Mouse (Mus musculus): ENCODE data around the gene Fance. TPM values are rescaled to one million over a fixed set of nuclear protein-coding genes. Genes with fewer than 3 reads are reported as not detected.

The Fance gene
- polyA plus RNA-seq, 2 experiments = 28.3 to 30.8 TPM

DNA sequence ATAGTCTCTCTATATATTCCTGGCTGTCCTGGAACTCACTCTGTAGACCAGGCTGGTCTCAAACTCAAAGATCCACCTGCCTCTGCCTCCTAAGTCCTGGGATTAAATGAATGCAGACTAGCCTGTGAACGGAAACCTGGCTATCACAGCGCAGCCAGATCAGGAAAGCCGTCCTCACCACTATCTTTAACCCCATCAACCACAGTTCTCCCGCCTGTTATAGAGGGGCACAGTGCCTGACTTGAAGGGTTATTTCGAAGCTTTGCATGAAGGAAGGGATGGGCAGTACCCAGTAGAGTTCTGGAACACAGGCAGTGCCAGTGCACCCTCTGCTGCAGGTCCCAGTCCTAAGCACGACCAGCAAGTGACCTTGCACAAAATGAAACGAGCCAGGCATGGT, 22.0 kb upstream of the Fance start:
- ATAC-seq (ENCODE audit: low FRiP score, low read depth) (no peak), DNase-seq (ENCODE audit: low spot score) (no peak)
- peaks cover 19% of the 10 kb centered on the region for H3K36me3 ChIP-seq (ENCODE audit: control insufficient read depth, insufficient read depth, low read length)
- H3K9ac ChIP-seq (ENCODE audit: low read depth, low read length, severe bottlenecking) = no peak overlapping the region
- no peaks in the 10 kb centered on the region for H3K27me3 ChIP-seq (ENCODE audit: control insufficient read depth, insufficient read depth, low read length)
- H3K4me3 ChIP-seq (replicated peaks; ENCODE audit: low read length) = no peak overlapping the region
- H3K27ac ChIP-seq (replicated peaks; ENCODE audit: low read depth, low read length) = no peak overlapping the region
- no peaks in the 10 kb centered on the region for H3K9me3 ChIP-seq (ENCODE audit: control insufficient read depth, low read length)
- no peak for TF ChIP-seq POLR2A (IDR thresholded peaks at IDR 0.05; ENCODE audit: borderline replicate concordance, extremely low read depth, insufficient read depth, insufficient read length)
- H3K4me1 ChIP-seq (ENCODE audit: control insufficient read depth, insufficient read depth, low read length) = peaks cover 14% of the 10 kb centered on the region; the same call in 1 of the 2 replicates
- WGBS = 83% methylated on average over 7 of the region's 7 CpGs
- no peak overlapping the region for H3K4me2 ChIP-seq (replicated peaks; ENCODE audit: low read depth, low read length, severe bottlenecking)

DNA sequence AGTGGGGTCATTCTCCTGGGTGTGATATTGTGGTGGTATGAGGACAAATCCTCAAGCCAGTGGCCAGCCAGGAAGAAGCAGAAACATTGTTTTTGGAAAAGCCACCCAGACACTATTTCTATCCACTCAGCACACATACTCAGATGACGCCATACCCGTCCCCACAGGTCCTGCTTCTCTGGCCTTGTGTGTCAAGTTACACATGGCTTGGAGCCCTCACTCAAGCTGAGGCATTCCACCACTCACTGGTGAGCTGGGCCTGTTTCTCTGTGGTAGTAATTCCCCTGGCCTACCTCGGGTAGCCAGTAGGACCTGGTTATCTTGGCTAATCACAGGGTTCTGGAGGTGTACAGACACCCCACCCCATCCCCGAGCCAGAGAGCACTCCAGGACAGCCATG, 19.6 kb upstream of the Fance start:
- Histone ChIP-seq H3K27me3 (ENCODE audit: control insufficient read depth, insufficient read depth, low read length) (no peaks in the 10 kb centered on the region), H3K4me1 (ENCODE audit: control insufficient read depth, insufficient read depth, low read length) (peaks cover 14% of the 10 kb centered on the region; the same call in 1 of the 2 replicates), H3K27ac (replicated peaks; ENCODE audit: low read depth, low read length) (peak overlapping the region; percentile 38), H3K4me3 (replicated peaks; ENCODE audit: low read length) (no peak overlapping the region), H3K4me2 (replicated peaks; ENCODE audit: low read depth, low read length, severe bottlenecking) (no peak overlapping the region), H3K36me3 (ENCODE audit: control insufficient read depth, insufficient read depth, low read length) (peaks cover 36% of the 10 kb centered on the region), H3K9ac (ENCODE audit: low read depth, low read length, severe bottlenecking) (no peak overlapping the region), H3K9me3 (ENCODE audit: control insufficient read depth, low read length) (no peaks in the 10 kb centered on the region)
- 37% methylated on average over 4 of the region's 4 CpGs for WGBS
- no peak for TF ChIP-seq POLR2A (IDR thresholded peaks at IDR 0.05; ENCODE audit: borderline replicate concordance, extremely low read depth, insufficient read depth, insufficient read length)
- DNase-seq (ENCODE audit: low spot score) (peak; percentile 44), ATAC-seq (ENCODE audit: low FRiP score, low read depth) (no peak; the same call in 1 of the 2 replicates)

DNA sequence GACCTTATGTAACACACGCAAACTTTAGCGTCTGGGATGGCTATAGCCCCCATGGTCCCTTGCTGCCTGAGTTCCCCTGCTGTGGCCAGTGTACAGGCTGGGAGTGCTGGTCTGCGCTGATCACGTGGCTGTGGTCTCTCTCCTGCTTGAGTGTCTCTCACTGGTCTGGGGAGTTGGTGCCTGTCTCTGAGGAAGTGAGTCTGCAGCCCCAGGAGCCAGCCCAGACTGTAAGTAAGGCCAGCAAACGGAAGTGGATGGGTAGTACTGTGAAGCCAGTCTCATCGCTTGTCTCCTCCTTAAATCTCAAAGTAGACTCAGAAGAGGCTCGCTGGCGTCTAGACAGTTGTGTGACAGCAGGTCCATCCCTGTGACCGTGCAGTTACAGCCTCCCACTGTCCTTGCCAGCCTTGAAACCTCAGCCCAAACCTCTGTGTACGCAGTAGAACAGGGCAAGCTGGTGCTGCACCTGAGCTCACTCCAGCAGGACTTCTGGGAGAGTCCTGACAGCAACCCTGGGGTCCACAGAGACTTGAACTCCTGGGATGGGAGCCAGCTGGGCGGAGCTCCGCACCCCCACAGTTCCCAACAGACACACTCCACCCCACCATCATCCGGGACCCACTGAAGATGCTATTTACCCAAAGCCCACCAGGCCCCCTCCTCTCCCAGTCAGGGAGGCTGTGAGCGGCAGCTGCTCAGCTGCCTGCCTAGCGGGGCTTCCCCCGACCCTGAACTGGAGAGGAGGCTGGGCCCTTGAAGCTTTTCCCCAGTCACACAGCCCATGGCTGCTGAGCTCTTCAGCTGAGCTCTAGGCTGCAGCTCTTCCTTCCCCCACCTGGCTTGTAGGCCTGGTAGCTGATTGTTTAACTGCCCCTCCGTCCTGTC, 18.6 kb upstream of the Fance start:
- Histone ChIP-seq H3K9ac (ENCODE audit: low read depth, low read length, severe bottlenecking) (no peak overlapping the region), H3K4me1 (ENCODE audit: control insufficient read depth, insufficient read depth, low read length) (peaks cover 14% of the 10 kb centered on the region; the same call in 1 of the 2 replicates), H3K36me3 (ENCODE audit: control insufficient read depth, insufficient read depth, low read length) (peaks cover 42% of the 10 kb centered on the region), H3K27me3 (ENCODE audit: control insufficient read depth, insufficient read depth, low read length) (no peaks in the 10 kb centered on the region), H3K27ac (replicated peaks; ENCODE audit: low read depth, low read length) (no peak overlapping the region; the same call in 1 of the 2 replicates), H3K4me3 (replicated peaks; ENCODE audit: low read length) (no peak overlapping the region), H3K9me3 (ENCODE audit: control insufficient read depth, low read length) (no peaks in the 10 kb centered on the region), H3K4me2 (replicated peaks; ENCODE audit: low read depth, low read length, severe bottlenecking) (no peak overlapping the region)
- no peak for ATAC-seq (ENCODE audit: low FRiP score, low read depth)
- no peak for DNase-seq (ENCODE audit: low spot score)
- WGBS = 69% methylated on average over 17 of the region's 17 CpGs
- no peak for TF ChIP-seq POLR2A (IDR thresholded peaks at IDR 0.05; ENCODE audit: borderline replicate concordance, extremely low read depth, insufficient read depth, insufficient read length)

DNA sequence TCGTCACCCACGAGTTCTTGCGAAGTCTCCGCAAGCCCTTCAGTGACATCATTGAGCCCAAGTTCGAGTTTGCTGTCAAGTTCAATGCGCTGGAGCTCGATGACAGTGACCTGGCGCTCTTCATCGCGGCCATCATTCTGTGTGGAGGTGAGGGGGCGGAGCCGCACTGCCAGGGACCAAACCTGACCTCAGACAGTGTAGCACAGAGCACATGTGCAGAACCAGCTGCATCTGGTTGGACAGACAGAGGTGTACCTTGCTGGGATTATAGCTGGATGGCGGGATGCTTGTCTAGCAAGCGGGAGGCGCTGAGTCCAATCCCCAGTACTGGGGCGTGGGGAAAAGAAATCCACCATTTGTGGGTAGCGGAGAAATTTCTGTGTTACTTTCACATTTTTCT, 14.4 kb upstream of the Fance start:
- Histone ChIP-seq H3K36me3 (ENCODE audit: control insufficient read depth, insufficient read depth, low read length) (peaks cover 34% of the 10 kb centered on the region), H3K4me1 (ENCODE audit: control insufficient read depth, insufficient read depth, low read length) (peaks cover 12% of the 10 kb centered on the region; the same call in 1 of the 2 replicates), H3K9me3 (ENCODE audit: control insufficient read depth, low read length) (no peaks in the 10 kb centered on the region), H3K4me3 (replicated peaks; ENCODE audit: low read length) (no peak overlapping the region), H3K27ac (replicated peaks; ENCODE audit: low read depth, low read length) (no peak overlapping the region), H3K27me3 (ENCODE audit: control insufficient read depth, insufficient read depth, low read length) (no peaks in the 10 kb centered on the region), H3K4me2 (replicated peaks; ENCODE audit: low read depth, low read length, severe bottlenecking) (no peak overlapping the region), H3K9ac (ENCODE audit: low read depth, low read length, severe bottlenecking) (no peak overlapping the region)
- ATAC-seq (ENCODE audit: low FRiP score, low read depth) = no peak
- no peak for TF ChIP-seq POLR2A (IDR thresholded peaks at IDR 0.05; ENCODE audit: borderline replicate concordance, extremely low read depth, insufficient read depth, insufficient read length)
- 93% methylated on average over 17 of the region's 17 CpGs for WGBS
- no peak for DNase-seq (ENCODE audit: low spot score)

DNA sequence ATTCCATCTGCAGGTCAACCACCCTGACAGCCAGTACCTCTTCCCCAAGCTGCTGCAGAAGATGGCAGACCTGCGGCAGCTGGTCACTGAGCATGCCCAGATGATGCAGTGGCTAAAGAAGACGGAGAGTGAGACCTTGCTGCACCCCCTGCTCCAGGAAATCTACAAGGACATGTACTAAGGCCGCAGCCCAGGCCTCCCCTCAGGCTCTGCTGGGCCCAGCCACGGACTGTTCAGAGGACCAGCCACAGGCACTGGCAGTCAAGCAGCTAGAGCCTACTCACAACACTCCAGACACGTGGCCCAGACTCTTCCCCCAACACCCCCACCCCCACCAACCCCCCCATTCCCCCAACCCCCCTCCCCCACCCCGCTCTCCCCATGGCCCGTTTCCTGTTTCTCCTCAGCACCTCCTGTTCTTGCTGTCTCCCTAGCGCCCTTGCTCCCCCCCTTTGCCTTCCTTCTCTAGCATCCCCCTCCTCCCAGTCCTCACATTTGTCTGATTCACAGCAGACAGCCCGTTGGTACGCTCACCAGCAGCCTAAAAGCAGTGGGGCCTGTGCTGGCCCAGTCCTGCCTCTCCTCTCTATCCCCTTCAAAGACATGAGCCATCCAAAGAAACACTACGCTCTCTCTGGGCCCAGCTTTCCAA, 13.5 kb upstream of the Fance start:
- Histone ChIP-seq H3K27ac (replicated peaks; ENCODE audit: low read depth, low read length) (no peak overlapping the region), H3K4me1 (ENCODE audit: control insufficient read depth, insufficient read depth, low read length) (peaks cover 3% of the 10 kb centered on the region; the same call in 1 of the 2 replicates), H3K4me2 (replicated peaks; ENCODE audit: low read depth, low read length, severe bottlenecking) (no peak overlapping the region), H3K9ac (ENCODE audit: low read depth, low read length, severe bottlenecking) (peak overlapping the region; percentile 36; the same call in 1 of the 2 replicates), H3K36me3 (ENCODE audit: control insufficient read depth, insufficient read depth, low read length) (peaks cover 34% of the 10 kb centered on the region), H3K27me3 (ENCODE audit: control insufficient read depth, insufficient read depth, low read length) (no peaks in the 10 kb centered on the region), H3K4me3 (replicated peaks; ENCODE audit: low read length) (no peak overlapping the region), H3K9me3 (ENCODE audit: control insufficient read depth, low read length) (no peaks in the 10 kb centered on the region)
- no peak for TF ChIP-seq POLR2A (IDR thresholded peaks at IDR 0.05; ENCODE audit: borderline replicate concordance, extremely low read depth, insufficient read depth, insufficient read length)
- DNase-seq (ENCODE audit: low spot score) (no peak), ATAC-seq (ENCODE audit: low FRiP score, low read depth) (no peak)
- 32% methylated on average over 10 of the region's 11 CpGs for WGBS
